In genomic region chrX:10268308-10268707, GRCm38 (mm10) we compare ENCODE assay signal across 20 mouse cellular contexts. TPM values are rescaled to one million over a fixed set of nuclear protein-coding genes. Genes with fewer than 3 reads are reported as not detected.
A peak's percentile ranks its signal among the peaks of the same experiment; 100 is the strongest.
DNase-seq lines count a peak whose midpoint lies in the region; ATAC-seq lines count a peak whose summit lies in the region.
"Had no signal": no experiment of that assay in that cellular context is flagged by ENCODE, and none has a peak within 500 bp of the region (broad histone marks: within the 10 kb centered on the region; RNA-seq: fewer than 3 reads in every experiment).

No protein-coding gene starts in this region.

- H3K36me3 ChIP-seq in forebrain, embryonic 14.5 days (ENCODE audit: control insufficient read depth, insufficient read depth, low read length): no peaks in the 10 kb centered on the region
- no peaks in the 10 kb centered on the region for H3K36me3 ChIP-seq in forebrain, embryonic 15.5 days
- H3K36me3 ChIP-seq: embryonic facial prominence, embryonic 10.5 days; embryonic facial prominence, embryonic 12.5 days; G1E had no signal

- H3K4me2 ChIP-seq in forebrain, embryonic 14.5 days (ENCODE audit: low read length): no peak overlapping the region
- no peak overlapping the region for H3K4me2 ChIP-seq in forebrain, embryonic 15.5 days (replicated peaks)
- H3K4me2 ChIP-seq: embryonic facial prominence, embryonic 12.5 days had no signal

- H3K4me1 ChIP-seq in forebrain, embryonic 14.5 days (ENCODE audit: control insufficient read depth, insufficient read depth, low read length): no peaks in the 10 kb centered on the region
- H3K4me1 ChIP-seq in forebrain, embryonic 15.5 days: 0 out of 2 replicates have a peak, but pooled peaks cover 4% of the 10 kb centered on the region
- H3K4me1 ChIP-seq: embryonic facial prominence, embryonic 10.5 days; embryonic facial prominence, embryonic 12.5 days had no signal

- WGBS in forebrain, embryonic 14.5 days: 60% methylated on average over 3 of the region's 3 CpGs
- WGBS in forebrain, embryonic 15.5 days: 63% methylated on average over 3 of the region's 3 CpGs

- no peaks in the 10 kb centered on the region for H3K27me3 ChIP-seq in forebrain, embryonic 14.5 days (replicated peaks; ENCODE audit: control insufficient read depth, insufficient read depth, low read length)
- no peaks in the 10 kb centered on the region for H3K27me3 ChIP-seq in forebrain, embryonic 15.5 days
- H3K27me3 ChIP-seq: CH12.LX; embryonic facial prominence, embryonic 12.5 days had no signal

- peak; percentile 4 for DNase-seq in cerebellum, adult 9-10 months
- no peak for DNase-seq in cerebellum, adult 18-20 months
- peak; percentile 55 for DNase-seq in forebrain, embryonic 14.5 days (ENCODE audit: low spot score)
- peak; percentile 25 for DNase-seq in brain, adult 2 months (ENCODE audit: low read depth, low spot score)
- DNase-seq in layer of hippocampus, adult 9-10 months (ENCODE audit: low spot score): no peak
- DNase-seq: adrenal gland, adult 8-10 months; adrenal gland, postnatal 14 days; adrenal gland, postnatal 36 days; B cell, adult 2 months had no signal

- H3K27ac ChIP-seq in forebrain, embryonic 14.5 days (ENCODE audit: low read depth, low read length): no peak overlapping the region
- H3K27ac ChIP-seq in forebrain, embryonic 15.5 days (replicated peaks): no peak overlapping the region
- H3K27ac ChIP-seq: embryonic facial prominence, embryonic 10.5 days; embryonic facial prominence, embryonic 12.5 days had no signal

- H3K9ac ChIP-seq in forebrain, embryonic 14.5 days (ENCODE audit: low read length): no peak overlapping the region
- H3K9ac ChIP-seq in forebrain, embryonic 15.5 days (replicated peaks): no peak overlapping the region
- H3K9ac ChIP-seq: embryonic facial prominence, embryonic 12.5 days had no signal

- peak; percentile 65; the same call in 1 of the 2 replicates for ATAC-seq in forebrain, embryonic 14.5 days
- no peak for ATAC-seq in forebrain, embryonic 15.5 days (replicated peaks)
- ATAC-seq: activated CD4-positive, CD25-positive, alpha-beta regulatory T cell, adult 4 months; CD4-positive, CD25-positive, alpha-beta regulatory T cell, adult 4 months; Patski had no signal

- no peaks in the 10 kb centered on the region for H3K9me3 ChIP-seq in forebrain, embryonic 14.5 days (replicated peaks; ENCODE audit: control insufficient read depth, low read length)
- no peaks in the 10 kb centered on the region for H3K9me3 ChIP-seq in forebrain, embryonic 15.5 days
- H3K9me3 ChIP-seq: embryonic facial prominence, embryonic 10.5 days; embryonic facial prominence, embryonic 12.5 days; G1E had no signal

- H3K4me3 ChIP-seq in forebrain, embryonic 14.5 days (ENCODE audit: low read depth, low read length): no peak overlapping the region
- no peak overlapping the region for H3K4me3 ChIP-seq in forebrain, embryonic 15.5 days
- H3K4me3 ChIP-seq: embryonic facial prominence, embryonic 10.5 days; embryonic facial prominence, embryonic 12.5 days had no signal

RNA-seq across cellular contexts. Expression of gene Otc, which starts 16.2 kb away (rescaled TPM):
- not detected in 2 replicates for polyA plus RNA-seq in forebrain, embryonic 14.5 days (2014; fragmentation: Nextera tagmentation; extraction: Ambion mirVana)
- polyA plus RNA-seq in forebrain, embryonic 15.5 days (2015; fragmentation: Nextera tagmentation; extraction: Ambion mirVana): 0.08 TPM in 1 of 2 replicates, not detected in the other
- polyA plus RNA-seq: activated CD4-positive, CD25-positive, alpha-beta regulatory T cell, adult 4 months; CD4-positive, CD25-positive, alpha-beta regulatory T cell, adult 4 months; cortical plate, adult 2 months; embryonic facial prominence, embryonic 10.5 days; embryonic facial prominence, embryonic 12.5 days; embryonic facial prominence, embryonic 14.5 days; forebrain, embryonic 11.5 days; G1E; Patski had no signal

RNA-seq across cellular contexts. Expression of gene Rpgr, which starts 51.6 kb away (rescaled TPM):
- 34.0 and 41.5 TPM in 2 replicates for polyA plus RNA-seq in forebrain, embryonic 14.5 days (2014; fragmentation: Nextera tagmentation; extraction: Ambion mirVana)
- polyA plus RNA-seq in forebrain, embryonic 15.5 days (2015; fragmentation: Nextera tagmentation; extraction: Ambion mirVana): 39.8 and 44.4 TPM in 2 replicates

Comparison
In these comparisons a context has a peak if more than half of its experiments do, and no peak if none do; other contexts are left out.
1. DNase-seq: peak in cerebellum, adult 9-10 months (single experiment), forebrain, embryonic 14.5 days (single experiment) and brain, adult 2 months (single experiment); none in cerebellum, adult 18-20 months (0 of 2) and layer of hippocampus, adult 9-10 months (single experiment).